Mouse (Mus musculus) telencephalon, adult 2 months (tissue): ENCODE results near the gene Slc36a2.

Source experiments
- DNase-seq: peaks from one replicate; pipeline ENCODE4 v3.0.0-alpha.2; 2011; ENCODE audit warnings: low read depth, low spot score

Gene Slc36a2

DNA sequence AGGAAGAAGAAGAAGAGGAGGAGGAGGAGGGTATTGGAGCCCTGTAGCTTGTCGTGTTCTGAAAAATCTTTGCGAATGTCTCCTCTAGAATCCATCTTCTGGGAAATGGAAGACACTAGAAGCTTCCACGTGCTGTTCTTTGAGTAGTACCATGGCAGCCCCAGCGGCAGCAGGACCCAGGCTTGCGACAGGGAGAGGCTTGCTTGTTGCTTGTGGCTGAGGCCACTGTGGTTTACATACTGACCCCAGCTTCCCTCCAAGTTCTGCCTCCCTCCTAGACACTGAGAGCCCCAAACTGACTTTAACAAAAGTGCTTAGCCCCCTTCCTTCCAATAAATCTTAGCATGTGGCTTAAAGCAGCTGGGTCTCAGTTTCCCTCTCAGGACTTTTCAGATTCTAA is 631 bp downstream of the Slc36a2 start:
- no peak for DNase-seq

DNA sequence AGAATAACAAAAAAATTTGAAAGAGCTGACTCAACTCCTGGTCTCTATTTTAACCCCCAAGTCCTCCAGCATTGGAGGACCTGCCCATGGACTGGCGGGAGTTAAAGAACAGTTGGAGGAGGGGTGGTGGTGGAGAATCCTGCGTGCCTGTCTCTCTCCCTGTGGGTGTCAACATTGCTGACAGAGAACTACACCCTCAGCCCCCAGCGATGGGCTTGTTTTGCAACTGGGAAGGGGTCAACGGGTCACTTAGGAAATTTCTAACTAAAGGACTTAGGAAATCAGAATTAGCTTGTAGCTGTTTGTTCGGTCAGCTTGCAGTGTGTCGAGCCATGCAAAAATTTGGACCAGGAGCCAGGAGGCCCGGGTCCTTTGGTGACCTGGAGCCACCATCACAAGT is 1.8 kb downstream of the Slc36a2 start:
- no peak for DNase-seq

DNA sequence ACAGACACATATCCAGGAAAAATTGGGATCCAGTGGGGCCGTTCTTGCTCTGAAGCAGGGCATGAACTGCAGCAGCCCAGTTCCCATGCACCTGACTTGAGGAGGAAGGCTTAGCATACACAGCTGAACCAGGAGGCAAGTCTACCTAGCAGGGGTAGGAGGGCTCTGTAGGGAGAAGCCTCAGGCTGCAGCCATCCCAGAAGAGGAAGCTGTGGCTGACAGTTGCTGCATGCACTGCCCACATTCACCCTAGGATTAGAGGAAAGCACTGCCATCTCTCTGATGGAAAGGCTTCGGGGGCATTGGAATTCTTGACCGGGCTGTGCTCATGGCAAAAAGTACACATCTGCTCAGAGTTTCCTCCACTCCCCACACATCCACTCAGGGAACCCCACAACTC is 5.0 kb downstream of the Slc36a2 start:
- DNase-seq: no peak

DNA sequence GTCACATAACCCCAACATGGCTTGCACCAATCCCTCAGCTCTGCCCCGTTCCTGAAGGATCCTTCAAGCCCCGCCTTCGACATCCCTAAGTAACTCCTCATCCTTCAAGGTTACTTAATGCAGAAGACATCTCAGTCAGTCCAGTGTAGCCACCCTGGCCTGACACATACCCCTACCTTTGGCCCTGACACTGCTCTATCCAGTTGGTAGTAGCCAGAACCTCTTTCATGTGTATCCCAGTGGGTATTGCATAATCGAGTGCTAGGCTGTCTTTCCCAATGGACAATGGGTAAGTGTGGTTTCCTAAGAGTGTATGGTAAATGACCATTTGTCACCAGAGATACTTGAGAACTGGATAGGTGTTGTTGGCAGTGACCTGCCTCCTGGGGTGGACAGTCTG is 6.0 kb downstream of the Slc36a2 start:
- DNase-seq: no peak

DNA sequence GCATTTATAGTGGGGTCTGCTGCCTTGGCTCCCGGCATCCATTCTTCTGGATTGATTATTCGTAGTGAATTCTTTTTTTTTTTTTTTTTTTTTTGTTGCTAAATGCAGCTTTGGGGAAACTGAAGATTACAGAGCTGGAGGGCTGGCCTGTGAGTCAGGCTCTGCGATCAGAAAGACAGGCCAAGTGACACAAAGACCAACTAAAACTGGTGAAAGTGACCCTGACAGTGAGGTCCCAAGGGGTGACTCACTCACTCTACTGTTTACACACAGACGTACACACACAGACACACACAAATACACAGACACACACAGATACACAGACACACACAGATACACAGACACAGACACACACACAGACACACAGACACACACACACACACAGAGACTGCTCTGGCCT is 14.4 kb downstream of the Slc36a2 start:
- no peak for DNase-seq

DNA sequence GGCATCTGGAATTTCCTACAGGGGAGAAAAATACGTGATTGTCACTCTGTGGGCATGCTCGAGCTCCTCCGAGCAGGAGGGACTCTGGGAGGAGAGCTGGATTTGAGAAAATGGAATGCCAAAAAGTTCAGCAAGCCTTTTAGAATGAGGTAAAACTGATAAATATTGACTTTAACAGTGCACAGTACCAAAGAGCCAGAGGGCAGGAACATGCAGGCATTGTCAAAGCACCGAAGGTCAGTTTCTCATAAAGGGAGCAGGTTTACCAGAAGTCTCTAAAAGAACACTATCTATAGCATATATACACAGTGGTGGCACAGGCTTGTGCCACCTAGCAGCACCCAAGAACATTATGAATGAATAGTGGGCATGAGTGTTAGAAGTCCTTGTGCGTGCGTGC is 16.0 kb downstream of the Slc36a2 start:
- no peak for DNase-seq

DNA sequence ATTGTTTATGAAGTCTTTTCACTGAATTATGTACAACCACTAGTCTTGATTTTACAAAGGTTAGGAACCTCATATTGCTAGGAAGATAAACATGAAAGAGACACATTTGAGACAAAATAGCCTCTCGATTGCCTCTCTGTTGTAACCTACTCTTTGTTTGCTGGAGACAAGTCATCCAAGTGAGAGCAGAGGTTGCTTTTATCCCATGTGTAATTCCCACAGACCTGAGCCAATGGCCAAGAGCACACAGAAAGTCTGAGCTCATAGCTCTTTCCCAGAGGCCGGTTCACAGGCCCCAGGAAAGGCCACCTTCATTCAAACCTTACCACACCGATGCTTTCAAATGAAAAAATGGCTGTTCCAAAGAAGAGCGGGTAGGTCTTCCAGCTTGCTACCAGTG is 16.4 kb downstream of the Slc36a2 start:
- DNase-seq: no peak

DNA sequence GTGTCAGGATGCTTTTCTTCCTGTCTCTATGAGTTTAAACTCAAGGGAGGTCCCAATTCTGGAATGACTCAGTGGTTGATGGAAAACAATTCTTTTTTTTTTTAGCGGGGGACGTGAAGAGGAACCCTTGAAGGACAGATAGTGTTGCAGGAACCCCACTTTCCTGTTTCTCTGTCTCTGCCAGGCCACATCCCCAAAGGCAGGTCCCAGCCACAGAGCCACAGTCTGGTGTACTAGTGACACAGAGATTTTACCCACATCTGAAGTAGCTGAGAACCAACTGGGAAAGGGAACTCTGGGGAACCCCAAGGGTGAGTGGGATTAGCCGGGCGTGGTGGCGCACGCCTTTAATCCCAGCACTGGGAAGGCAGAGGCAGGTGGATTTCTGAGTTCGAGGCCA is 19.1 kb downstream of the Slc36a2 start:
- DNase-seq: no peak

DNA sequence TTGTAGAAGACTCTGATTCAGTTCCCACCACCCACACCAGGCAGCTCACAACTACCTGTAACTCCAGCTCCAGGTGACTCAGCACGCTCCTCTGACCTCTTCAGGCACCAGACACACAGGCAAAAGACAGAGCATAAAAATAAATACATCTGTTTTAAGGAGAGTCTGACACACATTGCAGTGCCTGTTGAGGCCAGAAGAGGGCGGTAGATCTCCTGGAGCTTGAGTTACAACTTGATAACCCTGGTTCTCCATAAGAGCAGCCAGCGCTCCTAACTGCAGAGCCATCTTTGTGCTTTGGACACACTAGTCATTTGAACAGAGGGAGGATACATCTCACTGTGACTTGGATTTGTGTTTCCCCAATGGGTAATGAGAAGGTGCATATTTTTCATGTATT is 20.2 kb downstream of the Slc36a2 start:
- peak; percentile 22 for DNase-seq

DNA sequence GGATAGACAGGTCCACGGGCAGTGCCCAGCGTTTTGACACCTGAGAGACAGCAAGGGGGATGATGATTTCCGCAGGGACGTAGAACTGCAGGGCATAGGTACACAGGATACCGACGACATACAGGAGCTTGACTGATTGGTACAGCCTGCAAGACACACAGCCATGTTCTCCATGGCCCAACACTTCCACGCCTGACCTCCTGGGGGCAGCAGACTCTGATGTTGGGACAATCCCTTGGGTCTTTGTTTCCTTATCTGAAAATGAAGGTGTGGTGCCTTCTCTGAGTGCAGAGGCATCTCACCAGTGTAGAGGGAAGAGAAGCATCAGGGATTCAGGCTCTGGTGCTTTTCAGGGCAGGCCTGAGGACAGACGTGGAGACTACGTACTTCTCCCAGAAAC is 22.2 kb downstream of the Slc36a2 start:
- DNase-seq: no peak

DNA sequence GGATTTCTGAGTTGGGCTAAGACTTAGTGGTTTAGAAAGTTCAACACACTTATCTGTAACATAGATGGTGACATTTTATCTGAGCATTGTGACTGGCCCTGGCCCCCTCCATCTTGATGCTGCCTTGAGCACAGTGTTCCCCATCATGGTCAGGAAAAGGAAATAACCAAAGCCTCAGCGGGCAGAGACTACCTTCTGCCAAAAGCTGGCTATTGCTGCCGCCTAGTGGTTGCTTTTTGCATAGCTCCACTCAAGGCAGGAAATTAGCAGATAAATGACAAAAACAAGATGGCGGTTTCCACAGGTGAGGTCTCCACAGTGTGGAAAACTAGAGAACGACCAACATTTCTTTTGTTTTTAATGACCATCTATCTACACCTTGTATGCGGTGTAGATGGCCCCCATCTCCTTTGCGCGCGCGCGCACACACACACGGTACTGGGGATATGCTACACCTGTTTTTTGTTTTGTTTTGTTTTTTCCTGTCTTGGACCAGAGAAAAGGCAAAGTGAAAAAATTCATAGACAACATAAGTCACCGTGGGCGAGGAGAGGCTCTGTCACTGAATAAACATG is 26.0 kb downstream of the Slc36a2 start:
- peak; percentile 42 for DNase-seq

DNA sequence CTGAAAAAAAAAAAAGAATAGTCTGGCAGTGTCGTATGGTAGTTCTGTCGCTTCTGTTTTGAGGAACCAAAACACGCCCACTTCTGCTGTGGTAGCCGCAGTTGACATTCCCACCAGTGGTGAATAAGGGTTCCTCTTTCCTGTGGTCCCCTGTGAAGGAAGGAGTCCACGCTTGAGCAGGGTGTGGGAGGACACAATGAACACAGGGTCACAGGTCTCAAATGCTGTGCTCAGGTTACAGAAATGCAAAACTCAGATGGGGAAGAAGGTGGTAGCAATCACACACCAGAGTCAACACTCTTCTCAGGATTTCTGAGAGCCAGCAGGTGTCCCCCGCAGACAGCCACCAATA is 29.8 kb downstream of the Slc36a2 start:
- DNase-seq: no peak

DNA sequence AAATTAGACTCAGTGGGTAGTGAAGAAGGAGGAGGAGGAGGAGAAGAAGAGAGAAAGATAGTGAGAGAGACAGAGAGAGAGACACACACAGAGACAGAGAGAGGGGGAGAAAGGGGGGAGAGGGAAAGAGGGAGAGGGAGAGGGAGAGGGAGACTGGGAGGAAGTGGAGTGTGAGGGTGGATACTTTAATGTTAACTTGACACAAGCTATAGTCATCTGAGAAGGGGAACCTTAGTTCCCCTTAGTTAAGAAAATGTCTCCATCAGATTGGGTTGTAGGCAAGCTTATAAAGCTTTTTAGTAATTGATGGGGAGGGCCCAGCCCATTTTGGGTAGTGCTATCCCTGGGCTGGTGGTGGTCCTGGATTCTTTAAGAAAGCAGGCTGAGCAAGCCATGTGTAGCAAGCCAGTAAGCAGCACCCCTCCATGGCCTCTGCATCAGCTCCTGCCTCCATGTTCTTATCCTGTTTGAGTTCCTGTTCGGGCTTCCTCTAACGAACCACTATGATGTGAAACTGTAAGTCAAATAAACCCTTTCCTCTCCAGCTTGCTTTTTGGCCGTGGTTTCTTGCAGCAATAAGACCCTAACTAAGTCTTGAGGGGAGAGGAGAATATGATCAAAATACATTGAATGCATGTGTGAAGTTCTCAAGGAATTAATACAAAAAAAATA is 30.3 kb downstream of the Slc36a2 start:
- no peak for DNase-seq

DNA sequence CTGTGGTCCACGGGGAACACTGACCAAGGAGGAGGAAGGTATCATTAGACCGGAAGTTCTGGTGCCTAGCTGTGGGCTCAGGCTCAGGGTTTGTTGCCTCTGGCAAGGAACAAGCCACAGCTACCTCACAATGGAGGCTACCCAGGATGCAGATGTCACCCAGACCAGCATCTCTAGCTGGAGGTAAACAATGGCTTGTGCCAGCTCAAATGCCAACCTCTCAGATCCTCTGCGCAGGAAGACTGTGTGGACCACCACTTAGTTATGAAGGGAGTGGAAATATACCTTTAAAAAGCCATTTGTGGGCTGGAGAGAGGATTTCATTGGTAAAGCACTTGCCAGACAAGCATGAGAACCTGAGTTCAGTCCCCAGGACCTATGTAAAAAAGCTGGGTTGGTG is 33.3 kb downstream of the Slc36a2 start, which contains the start of gene Slc36a3:
TSS of gene Slc36a3 (minus strand) at position 101 of the 400 bp plus-strand sequence.
- no peak for DNase-seq

DNA sequence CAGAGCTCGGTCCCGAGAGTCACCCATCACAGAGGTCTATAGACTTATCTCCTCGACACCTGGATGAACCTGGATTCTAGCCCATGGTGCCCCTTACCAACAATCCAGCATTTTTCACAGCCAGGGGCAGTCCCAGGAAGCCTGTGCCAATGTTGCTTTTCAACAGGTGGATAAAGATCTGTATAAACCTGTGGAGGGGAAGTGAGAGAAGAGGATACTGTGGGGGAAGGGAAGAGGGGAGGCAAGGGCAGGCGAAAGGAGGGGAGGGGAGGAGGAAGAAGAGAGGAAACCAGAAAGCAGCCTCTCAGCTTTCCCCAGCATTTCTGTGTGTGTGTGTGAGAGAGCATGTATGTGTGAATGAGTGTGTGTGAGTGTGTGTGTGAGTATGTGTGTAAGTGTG is 36.4 kb downstream of the Slc36a2 start:
- no peak for DNase-seq

DNA sequence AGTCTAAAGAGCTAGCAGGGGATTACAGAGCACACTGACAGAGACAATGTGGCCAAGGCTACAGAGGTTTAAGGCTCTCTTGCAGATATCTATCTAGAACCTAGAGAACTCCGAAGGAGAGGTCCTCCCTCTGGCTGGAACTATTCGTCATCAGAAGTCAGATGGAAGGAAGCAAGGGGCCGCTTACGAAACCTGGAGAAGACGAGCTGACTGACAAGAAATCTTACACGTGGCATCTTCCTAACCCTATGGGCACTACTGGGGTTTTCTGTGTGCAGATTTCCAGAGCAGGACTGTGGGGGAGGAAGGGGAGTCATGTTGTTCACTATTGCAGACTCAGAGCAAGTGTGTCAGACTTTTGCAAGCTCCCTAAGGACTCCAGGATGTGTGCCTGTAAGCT is 37.5 kb downstream of the Slc36a2 start:
- DNase-seq: no peak

DNA sequence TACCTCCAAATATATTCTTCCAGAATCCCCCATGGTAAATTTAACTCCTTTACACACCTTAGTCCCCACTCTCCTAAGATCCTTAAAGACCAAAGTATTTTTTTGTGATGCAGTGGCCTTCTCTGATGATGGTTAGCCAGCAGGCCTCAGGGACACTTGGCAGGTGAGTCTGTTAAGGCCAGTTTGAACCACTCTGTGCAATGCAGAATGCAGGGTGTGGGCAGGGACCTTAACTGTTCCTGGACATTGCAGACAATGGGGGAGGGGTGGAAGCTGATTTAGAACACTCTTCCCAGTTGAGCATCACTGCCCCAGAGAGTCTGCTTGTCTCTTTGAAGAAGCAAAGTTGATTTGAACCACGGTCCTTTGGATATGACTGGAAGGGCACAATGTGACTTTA is 38.0 kb downstream of the Slc36a2 start:
- DNase-seq: no peak

DNA sequence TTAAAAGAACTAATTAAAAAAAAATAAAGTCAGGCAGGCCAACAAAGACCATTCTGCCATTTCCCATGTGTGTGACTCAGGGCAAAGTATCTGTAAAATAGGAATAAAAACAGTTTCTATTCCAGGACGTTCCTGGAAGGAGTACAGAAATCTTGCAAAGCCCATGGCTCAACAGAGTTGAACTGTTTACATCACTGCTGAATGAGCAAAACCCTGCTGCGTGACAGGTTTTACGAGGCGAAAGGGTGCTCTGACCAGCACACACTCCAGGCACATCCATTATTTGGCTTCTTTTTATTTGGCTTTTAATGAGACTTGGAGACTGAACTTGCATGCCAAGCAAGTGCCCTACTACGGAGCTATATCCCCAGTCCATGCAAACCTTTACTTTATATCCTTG is 40.9 kb downstream of the Slc36a2 start:
- no peak for DNase-seq

DNA sequence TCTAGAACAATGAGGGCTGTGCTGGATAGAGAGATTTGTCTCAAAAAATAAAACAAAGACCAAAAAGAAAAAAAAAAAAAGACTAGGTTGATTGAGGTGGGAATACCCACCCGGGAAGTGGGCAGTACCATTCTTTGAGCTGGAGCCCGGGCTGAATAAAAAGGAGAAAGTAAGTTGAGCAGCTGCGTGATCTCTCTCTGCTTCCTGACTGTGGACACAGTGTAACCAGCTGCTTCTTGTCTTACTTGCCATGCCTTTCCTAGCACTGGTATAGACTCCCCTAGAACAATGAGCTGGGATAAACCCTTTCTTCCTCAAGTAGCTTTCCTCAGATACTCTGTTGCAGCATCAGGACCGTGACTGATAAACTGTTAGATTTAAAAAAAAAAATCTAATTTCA is 43.4 kb downstream of the Slc36a2 start:
- no peak for DNase-seq

DNA sequence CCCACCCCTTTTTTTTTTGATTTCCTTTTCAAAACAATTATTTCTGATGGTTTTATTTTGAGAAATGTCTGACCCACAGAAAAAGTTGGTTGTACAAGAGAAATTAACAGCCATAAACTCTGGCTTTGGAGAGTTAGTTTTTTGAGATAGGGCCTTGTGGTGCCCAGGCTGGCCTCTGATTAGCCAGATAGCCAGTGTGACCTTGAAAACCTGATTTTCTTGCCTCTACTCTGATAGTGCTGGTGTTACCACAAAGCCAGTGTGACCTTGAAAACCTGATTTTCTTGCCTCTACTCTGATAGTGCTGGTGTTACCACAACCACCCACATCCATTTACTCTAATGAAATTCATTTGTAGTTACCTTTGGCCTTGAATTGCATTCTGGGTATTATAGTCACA is 47.2 kb downstream of the Slc36a2 start:
- no peak for DNase-seq

DNA sequence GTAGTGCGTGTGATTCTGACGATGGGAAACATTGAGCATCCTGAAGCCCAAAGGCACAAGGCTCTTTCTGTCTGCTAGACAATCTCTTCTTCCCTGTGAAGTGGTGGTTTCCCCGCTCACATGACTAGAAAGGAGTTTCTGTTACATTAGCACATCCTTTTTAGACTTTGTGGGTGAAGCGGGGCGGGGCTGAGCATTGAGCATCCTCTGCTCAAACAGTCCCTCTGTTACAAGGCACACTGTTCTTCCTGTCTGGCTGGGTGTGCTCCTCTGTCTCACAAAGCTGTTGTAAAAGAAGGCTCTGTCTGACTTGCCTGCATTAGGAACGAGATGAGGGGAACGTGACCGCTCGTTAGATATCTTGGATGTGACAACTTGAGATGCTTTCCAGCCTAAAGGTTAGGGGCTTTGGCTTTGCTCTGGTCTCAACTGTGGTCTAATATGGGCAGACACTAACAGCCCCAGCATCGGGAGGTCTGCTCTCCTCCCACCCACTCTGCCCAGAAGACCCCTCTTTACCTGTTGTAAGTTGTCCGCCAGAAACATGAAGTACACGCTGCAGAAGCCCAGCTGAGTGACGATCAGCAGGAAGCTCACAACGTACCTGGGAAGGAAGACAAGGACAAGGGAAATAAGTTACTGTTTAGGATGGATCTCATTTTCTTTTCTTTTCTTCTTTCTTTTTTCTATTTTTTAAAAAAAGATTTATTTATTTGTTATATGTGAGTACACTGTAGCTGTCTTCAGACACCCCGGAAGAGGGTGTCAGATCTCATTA is 47.9 kb downstream of the Slc36a2 start:
- peak; percentile 22 for DNase-seq

DNA sequence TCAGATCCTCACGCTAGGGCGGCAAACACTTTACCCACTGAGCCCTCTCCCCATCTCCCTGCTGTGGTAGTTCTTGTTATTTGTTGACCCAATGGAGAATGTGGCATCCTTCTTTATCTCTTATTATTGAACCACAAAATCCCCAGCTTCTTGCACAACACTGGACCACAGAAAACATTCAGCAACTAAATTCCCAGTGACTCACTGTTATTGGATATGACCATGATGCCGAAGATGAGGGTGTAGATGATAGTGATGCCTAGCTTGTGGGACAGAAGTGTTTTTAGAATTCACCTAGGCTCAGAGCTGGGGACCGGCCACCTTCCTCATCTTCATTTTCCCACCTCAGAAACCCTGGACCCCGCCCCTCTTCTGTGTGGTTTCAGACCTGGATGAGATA is 50.0 kb downstream of the Slc36a2 start:
- no peak for DNase-seq

DNA sequence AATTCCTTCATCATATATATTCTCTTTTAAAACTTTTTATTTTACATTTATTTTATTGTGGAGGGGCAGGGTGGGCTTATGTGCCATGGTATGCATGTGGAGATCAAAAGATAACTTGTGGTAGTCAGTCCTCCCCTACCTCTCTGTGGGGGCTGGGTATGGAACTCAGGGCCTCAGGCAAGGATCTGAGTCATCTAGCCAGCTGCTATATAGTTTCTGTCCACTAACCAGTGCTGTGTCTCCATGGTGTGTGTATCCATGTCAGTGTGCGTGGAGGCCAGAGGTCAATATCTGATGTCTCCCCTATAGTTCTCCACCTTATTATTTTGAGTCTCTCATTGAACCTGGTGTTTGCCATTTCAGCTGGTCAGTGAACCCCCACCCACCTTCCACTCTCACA is 50.5 kb downstream of the Slc36a2 start:
- no peak for DNase-seq
